Mouse (Mus musculus) hindbrain, embryonic 11.5 days (tissue): ENCODE data around the gene Mok. TPM values are rescaled to one million over a fixed set of nuclear protein-coding genes. Genes with fewer than 3 reads are reported as not detected.

Experiments
- polyA plus RNA-seq: library from polyadenylated mRNA; unstranded; fragments of >200 nt; fragmentation: Nextera tagmentation; extraction: Ambion mirVana; gene quantifications from 2 replicates; pipeline ENCODE4 v1.2.1, GENCODE M21; 2014

Mok gene
- polyA plus RNA-seq, 1 experiment from 2014 or later = 14.4 TPM

Other genes starting within 250 kb of the Mok start
- gene Dync1h1, start 239.5 kb downstream of the Mok start, polyA plus RNA-seq = 81.7 and 93.0 TPM in 2 replicates
- 0.42 TPM in 1 of 2 replicates, not detected in the other for gene 1700001K19Rik, start 158.3 kb downstream of the Mok start, polyA plus RNA-seq
- gene Hsp90aa1, start 138.2 kb downstream of the Mok start, polyA plus RNA-seq = 1,493 and 1,600 TPM in 2 replicates
- 22.8 and 25.6 TPM in 2 replicates for gene Wdr20, start 103.0 kb downstream of the Mok start, polyA plus RNA-seq
- gene Zfp839, start 9.3 kb upstream of the Mok start, polyA plus RNA-seq = 2.5 and 3.2 TPM in 2 replicates
- gene Cinp, start 48.2 kb upstream of the Mok start, polyA plus RNA-seq = 79.4 and 82.1 TPM in 2 replicates
- gene Tecpr2, start 48.3 kb upstream of the Mok start, polyA plus RNA-seq = 4.1 and 4.3 TPM in 2 replicates
- gene Ankrd9, start 138.1 kb upstream of the Mok start, polyA plus RNA-seq = 9.6 and 12.1 TPM in 2 replicates
- gene Rcor1, start 198.4 kb upstream of the Mok start, polyA plus RNA-seq = 11.5 and 13.2 TPM in 2 replicates